Mouse (Mus musculus): ENCODE results near the gene Crispld2. TPM values are rescaled to one million over a fixed set of nuclear protein-coding genes. Genes with fewer than 3 reads are reported as not detected.

The Crispld2 gene
- polyA plus RNA-seq, 1 experiment from 2014 or later: 2.5 TPM

GRCm38 (mm10) chr8:120072259-120072658 is 80.0 kb downstream of the Crispld2 start:
- Histone ChIP-seq H3K36me3 (replicated peaks; ENCODE audit: insufficient read depth, low read length) (no peaks in the 10 kb centered on the region), H3K27me3 (ENCODE audit: insufficient read depth, low read length) (no peaks in the 10 kb centered on the region), H3K4me3 (ENCODE audit: low read depth, low read length) (no peak overlapping the region), H3K4me2 (ENCODE audit: low read depth, low read length) (no peak overlapping the region), H3K4me1 (ENCODE audit: insufficient read depth) (no peaks in the 10 kb centered on the region), H3K9ac (replicated peaks) (no peak overlapping the region), H3K9me3 (ENCODE audit: low read length) (no peaks in the 10 kb centered on the region), H3K27ac (ENCODE audit: low read depth) (no peak overlapping the region)
- WGBS (ENCODE audit: insufficient replicate concordance): 78% methylated on average over 9 of the region's 9 CpGs
- ATAC-seq: no peak
- TF ChIP-seq EP300 (IDR thresholded peaks at IDR 0.05; ENCODE audit: low read depth): no peak
- no peak for TF ChIP-seq CTCF (IDR thresholded peaks at IDR 0.05; ENCODE audit: low read depth)
- no peak for DNase-seq

- Histone ChIP-seq H3K27ac (ENCODE audit: low read depth) (no peak overlapping the region), H3K4me2 (ENCODE audit: low read depth, low read length) (no peak overlapping the region), H3K9me3 (ENCODE audit: low read length) (no peaks in the 10 kb centered on the region), H3K4me3 (ENCODE audit: low read depth, low read length) (no peak overlapping the region), H3K4me1 (ENCODE audit: insufficient read depth) (no peaks in the 10 kb centered on the region), H3K9ac (replicated peaks) (no peak overlapping the region), H3K27me3 (ENCODE audit: insufficient read depth, low read length) (no peaks in the 10 kb centered on the region), H3K36me3 (replicated peaks; ENCODE audit: insufficient read depth, low read length) (no peaks in the 10 kb centered on the region)
- TF ChIP-seq EP300 (IDR thresholded peaks at IDR 0.05; ENCODE audit: low read depth) (no peak), CTCF (IDR thresholded peaks at IDR 0.05; ENCODE audit: low read depth) (no peak)
- ATAC-seq (no peak), DNase-seq (no peak)
- 78% methylated on average over 8 of the region's 8 CpGs for WGBS (ENCODE audit: insufficient replicate concordance)
Observed at GRCm38 (mm10) chr8:120072827-120073226, 80.6 kb downstream of the Crispld2 start.

- Histone ChIP-seq H3K36me3 (replicated peaks; ENCODE audit: insufficient read depth, low read length) (no peaks in the 10 kb centered on the region), H3K4me3 (ENCODE audit: low read depth, low read length) (no peak overlapping the region), H3K4me1 (ENCODE audit: insufficient read depth) (no peaks in the 10 kb centered on the region), H3K27ac (ENCODE audit: low read depth) (no peak overlapping the region), H3K4me2 (ENCODE audit: low read depth, low read length) (no peak overlapping the region), H3K9me3 (ENCODE audit: low read length) (no peaks in the 10 kb centered on the region), H3K9ac (replicated peaks) (no peak overlapping the region), H3K27me3 (ENCODE audit: insufficient read depth, low read length) (no peaks in the 10 kb centered on the region)
- WGBS (ENCODE audit: insufficient replicate concordance): 62% methylated on average over 6 of the region's 6 CpGs
- TF ChIP-seq CTCF (IDR thresholded peaks at IDR 0.05; ENCODE audit: low read depth): no peak
- ATAC-seq (no peak), DNase-seq (no peak)
Observed at GRCm38 (mm10) chr8:120074516-120074915, 82.3 kb downstream of the Crispld2 start.

- no peak overlapping the region for H3K4me3 ChIP-seq (ENCODE audit: low read depth, low read length)
- ATAC-seq (no peak), DNase-seq (no peak)
- H3K27me3 ChIP-seq (ENCODE audit: insufficient read depth, low read length): no peaks in the 10 kb centered on the region
- H3K4me2 ChIP-seq (ENCODE audit: low read depth, low read length): no peak overlapping the region
- TF ChIP-seq EP300 (IDR thresholded peaks at IDR 0.05; ENCODE audit: low read depth) (no peak), CTCF (IDR thresholded peaks at IDR 0.05; ENCODE audit: low read depth) (no peak)
- 68% methylated on average over 6 of the region's 6 CpGs for WGBS (ENCODE audit: insufficient replicate concordance)
- no peaks in the 10 kb centered on the region for H3K36me3 ChIP-seq (replicated peaks; ENCODE audit: insufficient read depth, low read length)
- no peaks in the 10 kb centered on the region for H3K4me1 ChIP-seq (ENCODE audit: insufficient read depth)
- H3K9ac ChIP-seq (replicated peaks): no peak overlapping the region
- no peak overlapping the region for H3K27ac ChIP-seq (ENCODE audit: low read depth)
- H3K9me3 ChIP-seq (ENCODE audit: low read length): no peaks in the 10 kb centered on the region
Observed at GRCm38 (mm10) chr8:120075347-120075746, 83.1 kb downstream of the Crispld2 start.

- Histone ChIP-seq H3K27me3 (ENCODE audit: insufficient read depth, low read length) (no peaks in the 10 kb centered on the region), H3K27ac (ENCODE audit: low read depth) (no peak overlapping the region), H3K4me2 (ENCODE audit: low read depth, low read length) (no peak overlapping the region), H3K36me3 (replicated peaks; ENCODE audit: insufficient read depth, low read length) (peaks cover 13% of the 10 kb centered on the region), H3K9me3 (ENCODE audit: low read length) (no peaks in the 10 kb centered on the region), H3K4me3 (ENCODE audit: low read depth, low read length) (no peak overlapping the region), H3K4me1 (ENCODE audit: insufficient read depth) (no peaks in the 10 kb centered on the region; the same call in 1 of the 2 replicates), H3K9ac (replicated peaks) (no peak overlapping the region)
- ATAC-seq: no peak
- DNase-seq: peak; percentile 87
- peak; percentile 82 for TF ChIP-seq CTCF (IDR thresholded peaks at IDR 0.05; ENCODE audit: low read depth)
- no peak for TF ChIP-seq EP300 (IDR thresholded peaks at IDR 0.05; ENCODE audit: low read depth)
- 14% methylated on average over 10 of the region's 10 CpGs for WGBS (ENCODE audit: insufficient replicate concordance)
Observed at GRCm38 (mm10) chr8:120078080-120078479, 85.8 kb downstream of the Crispld2 start.

GRCm38 (mm10) chr8:120079361-120079760 is 87.1 kb downstream of the Crispld2 start:
- Histone ChIP-seq H3K9me3 (ENCODE audit: low read length) (no peaks in the 10 kb centered on the region), H3K4me2 (ENCODE audit: low read depth, low read length) (no peak overlapping the region), H3K9ac (replicated peaks) (no peak overlapping the region), H3K27ac (ENCODE audit: low read depth) (no peak overlapping the region), H3K4me3 (ENCODE audit: low read depth, low read length) (no peak overlapping the region), H3K4me1 (ENCODE audit: insufficient read depth) (no peaks in the 10 kb centered on the region; the same call in 1 of the 2 replicates), H3K27me3 (ENCODE audit: insufficient read depth, low read length) (no peaks in the 10 kb centered on the region), H3K36me3 (replicated peaks; ENCODE audit: insufficient read depth, low read length) (peaks cover 21% of the 10 kb centered on the region)
- TF ChIP-seq EP300 (IDR thresholded peaks at IDR 0.05; ENCODE audit: low read depth) (no peak), CTCF (IDR thresholded peaks at IDR 0.05; ENCODE audit: low read depth) (no peak)
- DNase-seq (no peak), ATAC-seq (no peak)
- 60% methylated on average over 5 of the region's 5 CpGs for WGBS (ENCODE audit: insufficient replicate concordance)

- Histone ChIP-seq H3K9ac (replicated peaks) (no peak overlapping the region), H3K4me3 (ENCODE audit: low read depth, low read length) (no peak overlapping the region), H3K4me2 (ENCODE audit: low read depth, low read length) (no peak overlapping the region), H3K36me3 (replicated peaks; ENCODE audit: insufficient read depth, low read length) (peaks cover 57% of the 10 kb centered on the region), H3K9me3 (ENCODE audit: low read length) (no peaks in the 10 kb centered on the region), H3K27me3 (ENCODE audit: insufficient read depth, low read length) (no peaks in the 10 kb centered on the region), H3K27ac (ENCODE audit: low read depth) (no peak overlapping the region), H3K4me1 (ENCODE audit: insufficient read depth) (no peaks in the 10 kb centered on the region; the same call in 1 of the 2 replicates)
- ATAC-seq: no peak
- TF ChIP-seq EP300 (IDR thresholded peaks at IDR 0.05; ENCODE audit: low read depth) (no peak), CTCF (IDR thresholded peaks at IDR 0.05; ENCODE audit: low read depth) (no peak)
- no peak for DNase-seq
- 86% methylated on average over 8 of the region's 8 CpGs for WGBS (ENCODE audit: insufficient replicate concordance)
Observed at GRCm38 (mm10) chr8:120083261-120083660, 91.0 kb downstream of the Crispld2 start.
